Mouse (Mus musculus) lung, postnatal 0 days (tissue): ENCODE results near the gene Mgat4b.

Source experiments
- CTCF ChIP-seq: IDR thresholded peaks from 2 replicates; pipeline ENCODE4 v1.5.1; 2016; ENCODE audit warnings: antibody characterized with exemption, mild to moderate bottlenecking
- EP300 ChIP-seq: IDR thresholded peaks from 2 replicates; pipeline ENCODE4 v1.6.1; 2016; ENCODE audit warnings: antibody characterized with exemption, mild to moderate bottlenecking, control low read depth

- TF ChIP-seq EP300 (no peak), CTCF (no peak)
Observed at GRCm38 (mm10) chr11:50188682-50189081, 22.0 kb upstream of the Mgat4b start.
